Mouse (Mus musculus): ENCODE data around the gene Serpina6.

- TF ChIP-seq MYOD1 (IDR thresholded peaks at IDR 0.05; ENCODE audit: control insufficient read depth in 1 of 3, insufficient read length in 2 of 3, low read depth in 2 of 3) (no peak), POLR2A (IDR thresholded peaks at IDR 0.05; ENCODE audit: insufficient read length, low read depth) (no peak), E2F4 (IDR thresholded peaks at IDR 0.05; ENCODE audit: insufficient read depth) (no peak), USF1 (IDR thresholded peaks at IDR 0.05; ENCODE audit: low read depth) (no peak), TCF12 (IDR thresholded peaks at IDR 0.05; ENCODE audit: insufficient read depth, poor library complexity, severe bottlenecking) (no peak), POLR2AphosphoS2 (IDR thresholded peaks at IDR 0.05; ENCODE audit: insufficient read length, low read depth) (no peak), SRF (IDR thresholded peaks at IDR 0.05; ENCODE audit: control insufficient read depth, insufficient read length, low read depth) (no peak), REST (IDR thresholded peaks at IDR 0.05; ENCODE audit: insufficient read depth, insufficient read length) (no peak), MAX (IDR thresholded peaks at IDR 0.05; ENCODE audit: low read depth) (no peak), CEBPB (IDR thresholded peaks at IDR 0.05; ENCODE audit: insufficient read depth, poor library complexity, severe bottlenecking) (no peak), MYOG (IDR thresholded peaks at IDR 0.05; ENCODE audit: control insufficient read depth in 1 of 3, insufficient read depth in 1 of 3, insufficient read length in 2 of 3, low read depth in 2 of 3) (no peak)
Measured at GRCm38 (mm10) chr12:103670964-103671363, 14.0 kb upstream of the Serpina6 start.
